Mouse (Mus musculus) ES-E14 (cell line): Measurements from ENCODE around the gene Dnm1.

Source experiments
- HCFC1 ChIP-seq: IDR thresholded peaks from 2 replicates; pipeline ENCODE4 v1.6.1; 2012; ENCODE audit warnings: low read length, inconsistent platforms, borderline replicate concordance; ENCODE audit not compliant: insufficient read depth
- MAFK ChIP-seq: IDR thresholded peaks from 2 replicates; pipeline ENCODE4 v1.6.1; 2014; ENCODE audit warnings: mild to moderate bottlenecking, low read depth, low read length, inconsistent platforms; ENCODE audit not compliant: insufficient read depth
- ZC3H11A ChIP-seq: IDR thresholded peaks from 2 replicates; pipeline ENCODE4 v1.6.1; 2012; ENCODE audit warnings: low read depth, mild to moderate bottlenecking, inconsistent platforms, low read length, borderline replicate concordance
- ZNF384 ChIP-seq: IDR thresholded peaks from 2 replicates; pipeline ENCODE4 v1.6.1; 2012; ENCODE audit warnings: low read depth, low read length, inconsistent platforms

DNA sequence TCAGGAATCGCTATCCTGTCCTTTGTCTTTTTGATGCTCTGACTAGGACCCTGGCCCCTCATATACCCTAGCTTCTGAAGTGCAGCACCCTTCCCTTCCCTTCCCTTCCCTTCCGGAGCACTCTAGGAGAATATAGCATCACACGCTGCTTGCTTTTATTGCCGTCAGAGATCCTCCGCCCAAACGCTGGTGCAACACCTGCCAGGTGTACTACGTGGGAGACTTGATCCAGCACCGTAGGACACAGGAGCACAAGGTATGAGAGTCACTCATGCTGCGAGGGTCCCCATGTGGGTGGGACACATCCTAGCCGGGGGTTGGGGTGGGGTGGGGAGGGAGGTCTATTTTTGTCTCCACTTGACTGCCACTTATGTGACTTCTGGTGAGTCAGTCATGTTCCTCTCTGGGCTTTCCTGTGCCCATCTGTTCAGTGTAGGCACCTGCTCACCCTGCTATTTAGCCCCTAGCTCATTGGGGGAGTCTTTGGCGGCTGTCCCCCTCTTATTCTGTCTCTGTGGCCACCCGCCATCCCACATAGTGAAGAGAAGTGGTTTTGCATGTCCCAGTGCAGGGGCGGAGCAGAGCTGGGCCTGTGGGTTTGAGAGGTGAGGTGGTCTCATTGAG is 22.3 kb upstream of the Dnm1 start:
- TF ChIP-seq ZC3H11A (no peak), HCFC1 (no peak), MAFK (no peak), ZNF384 (no peak)
